Mouse (Mus musculus) bone marrow, adult 2 months (tissue): ENCODE results near the gene Rab26. TPM values are rescaled to one million over a fixed set of nuclear protein-coding genes. Genes with fewer than 3 reads are reported as not detected.

Source experiments
- H3K27ac ChIP-seq: fragments of 200-500 bp; 2 replicates; pipeline ENCODE4 v1.5.1; 2012; ENCODE audit warnings: low read depth, mild to moderate bottlenecking, control low read depth, inconsistent platforms, low read length; ENCODE audit not compliant: control insufficient read depth, poor library complexity, insufficient read depth
- H3K4me1 ChIP-seq: fragments of 200-500 bp; 2 replicates; pipeline ENCODE4 v1.6.1; 2011; ENCODE audit warnings: low read length; ENCODE audit not compliant: control insufficient read depth, insufficient read depth
- H3K4me3 ChIP-seq: fragments of 200-500 bp; replicated peaks from 2 replicates; pipeline ENCODE3; 2011; ENCODE audit warnings: mild to moderate bottlenecking, low read depth, low read length, control low read depth; ENCODE audit not compliant: control insufficient read depth
- CTCF ChIP-seq: fragments of 200-500 bp; IDR thresholded peaks from 2 replicates; pipeline ENCODE4 v1.5.1; 2011; ENCODE audit warnings: low read length, control low read depth; ENCODE audit not compliant: control insufficient read depth, insufficient read depth
- POLR2A ChIP-seq: fragments of 200-500 bp; IDR thresholded peaks from 2 replicates; pipeline ENCODE4 v1.6.1; 2011; ENCODE audit warnings: low read depth, mild to moderate bottlenecking, control low read depth, low read length, borderline replicate concordance; ENCODE audit not compliant: control insufficient read depth
- WGBS: fragments of 180-500 bp; shearing (Covaris S2); methylation state at CpG from one replicate; pipeline ENCODE4 v1.1.7; 2018; 5-methylcytosine and 5-hydroxymethylcytosine counted together
- polyA plus RNA-seq: library from polyadenylated mRNA; stranded (reverse); fragments of >200 nt; gene quantifications from 2 replicates; pipeline ENCODE4 v1.2.4, GENCODE M21; 2011; ENCODE audit warnings: low replicate concordance; ENCODE audit not compliant: missing spikeins, insufficient read depth, insufficient read length

The Rab26 gene
- polyA plus RNA-seq, 1 experiment = not detected

DNA sequence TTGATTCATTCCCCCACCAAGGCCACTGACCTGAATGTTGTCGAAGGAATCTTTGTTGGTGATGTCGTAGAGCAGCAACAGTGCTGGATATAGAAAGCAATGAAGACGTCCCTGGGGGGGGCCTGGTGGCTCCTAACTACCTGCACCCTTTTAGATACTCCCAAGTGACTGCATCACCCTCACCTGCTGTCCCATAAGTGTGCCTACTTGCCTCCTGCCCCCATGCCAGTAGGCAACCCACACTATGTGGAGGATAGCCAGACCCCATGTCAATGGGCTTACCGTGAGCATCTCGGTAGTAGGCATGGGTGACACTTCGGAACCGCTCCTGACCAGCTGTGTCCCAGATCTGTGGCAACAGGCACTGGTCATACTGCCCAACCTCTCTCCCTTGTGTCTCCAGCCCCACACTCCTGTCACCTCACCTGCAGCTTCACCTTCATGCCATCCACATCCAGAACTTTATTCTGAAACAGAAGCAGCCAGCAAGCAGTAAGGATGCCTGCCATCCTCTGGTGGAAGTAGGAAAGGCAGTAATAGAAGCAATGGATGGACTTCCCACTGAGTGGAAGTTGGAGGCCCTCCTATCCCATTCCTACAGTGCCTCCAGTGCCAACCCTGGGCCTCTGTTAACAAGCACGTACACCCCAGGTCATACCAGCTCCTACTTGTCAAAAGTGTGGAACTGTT is 3.5 kb downstream of the Rab26 start:
- Histone ChIP-seq H3K27ac (no peak overlapping the region), H3K4me3 (no peak overlapping the region), H3K4me1 (peaks cover 10% of the 10 kb centered on the region)
- WGBS = 64% methylated on average over 8 of the region's 8 CpGs
- TF ChIP-seq POLR2A (no peak), CTCF (no peak)

- Histone ChIP-seq H3K4me1 (peaks cover 10% of the 10 kb centered on the region), H3K27ac (no peak overlapping the region; the same call in 1 of the 2 replicates), H3K4me3 (no peak overlapping the region)
- TF ChIP-seq CTCF (no peak), POLR2A (0 out of 2 replicates have a peak, but pooled peaks have one; percentile 11)
- WGBS = 48% methylated on average over 5 of the region's 5 CpGs
These were observed 4.1 kb downstream of the Rab26 start for GRCm38 (mm10) chr17:24529883-24530282.

DNA sequence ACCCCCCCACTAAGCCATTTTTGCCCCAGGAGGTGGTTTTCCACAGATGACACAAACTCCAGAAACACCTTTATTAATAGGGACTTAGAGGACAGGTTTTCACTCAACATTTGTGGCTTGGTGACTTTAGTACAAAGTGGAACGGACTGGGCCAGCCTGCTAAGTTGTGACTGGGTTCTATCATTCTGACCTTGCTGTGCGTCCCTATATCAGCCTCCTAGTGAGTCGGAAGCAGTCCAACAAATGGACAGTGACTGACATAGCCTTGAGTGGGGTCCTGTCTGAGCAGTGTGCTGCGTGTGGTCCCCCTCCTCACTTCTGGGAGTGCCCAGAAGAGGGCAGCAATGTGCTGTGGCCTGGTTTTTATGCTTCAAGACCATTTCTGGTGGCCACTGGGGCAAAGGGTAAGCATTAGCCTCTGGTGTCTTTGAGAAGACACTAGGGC is 5.0 kb downstream of the Rab26 start:
- peak overlapping the region; percentile 45; the same call in 1 of the 2 replicates for H3K27ac ChIP-seq

GRCm38 (mm10) chr17:24528560-24528918 is 5.5 kb downstream of the Rab26 start:
- Histone ChIP-seq H3K27ac (peak overlapping the region; percentile 70; the same call in 1 of the 2 replicates), H3K4me3 (peak overlapping the region; percentile 82), H3K4me1 (peaks cover 10% of the 10 kb centered on the region)
- TF ChIP-seq CTCF = no peak
- TF ChIP-seq POLR2A = no peak
- 0% methylated on average over 8 of the region's 8 CpGs for WGBS

More for the DNA sequence above, 5.0 kb downstream of the Rab26 start:
- Histone ChIP-seq H3K4me1 (peaks cover 10% of the 10 kb centered on the region), H3K4me3 (peak overlapping the region; percentile 64)
- TF ChIP-seq POLR2A (no peak), CTCF (peak; percentile 84)
- WGBS = 5% methylated on average over 4 of the region's 4 CpGs

GRCm38 (mm10) chr17:24527723-24528559 is 6.1 kb downstream of the Rab26 start, which contains the start of gene Traf7:
Gene Traf7 (minus strand): TSS chr17:24527938.
- Histone ChIP-seq H3K4me1 (peaks cover 8% of the 10 kb centered on the region), H3K27ac (peak within 1 kb of the TSS; percentile 70), H3K4me3 (peak within 1 kb of the TSS; percentile 90)
- WGBS = 0% methylated on average over 40 of the region's 40 CpGs
- TF ChIP-seq POLR2A (peak; percentile 63; the same call in 1 of the 2 replicates), CTCF (no peak)

DNA sequence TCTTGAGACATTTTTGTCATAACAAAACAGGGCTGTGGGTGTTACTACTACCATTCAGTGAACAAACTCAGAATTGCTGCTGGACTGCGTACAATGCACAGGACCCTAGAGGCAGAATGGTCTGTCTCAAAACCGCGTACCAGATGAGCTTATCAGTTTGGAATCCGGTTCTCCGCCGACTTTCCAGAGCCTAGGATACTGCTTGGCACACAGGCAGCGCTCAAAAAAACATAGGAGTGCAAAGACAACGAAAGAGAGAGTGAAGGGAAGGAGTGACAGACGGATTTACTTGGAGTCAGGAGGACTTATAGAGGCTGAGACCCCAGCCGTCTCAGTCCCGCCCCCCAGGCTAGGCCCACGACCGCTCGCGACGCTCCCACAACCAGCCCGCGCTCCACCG is 6.7 kb downstream of the Rab26 start:
- WGBS = 1% methylated on average over 19 of the region's 19 CpGs

DNA sequence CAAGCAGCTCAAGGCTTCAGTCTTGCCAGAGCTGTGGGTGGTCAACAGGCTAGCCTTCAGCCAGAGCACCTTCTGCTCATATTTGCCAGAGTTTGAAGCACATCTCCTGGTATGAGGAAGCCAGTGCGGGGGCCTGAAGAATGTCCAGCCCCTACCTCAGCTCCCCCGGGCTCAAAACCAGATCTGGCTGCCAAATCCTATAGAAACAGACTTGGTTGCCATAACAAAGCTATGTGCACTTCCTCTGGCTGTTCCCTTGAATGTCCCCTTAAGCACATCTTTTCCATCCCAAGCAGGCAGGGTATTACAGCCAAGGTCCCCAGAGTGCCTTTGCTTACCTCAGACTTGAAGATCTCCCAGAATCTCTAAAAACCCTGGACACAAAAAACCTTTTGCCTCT is 9.3 kb downstream of the Rab26 start:
- TF ChIP-seq CTCF = no peak
- no peak for TF ChIP-seq POLR2A
- Histone ChIP-seq H3K4me1 (peaks cover 7% of the 10 kb centered on the region), H3K4me3 (no peak overlapping the region), H3K27ac (no peak overlapping the region)
- WGBS = 83% methylated on average over 2 of the region's 2 CpGs

More for the DNA sequence above, 6.7 kb downstream of the Rab26 start:
- TF ChIP-seq POLR2A (no peak), CTCF (no peak)
- Histone ChIP-seq H3K27ac (peak overlapping the region; percentile 66), H3K4me3 (peak overlapping the region; percentile 90), H3K4me1 (peaks cover 8% of the 10 kb centered on the region)

DNA sequence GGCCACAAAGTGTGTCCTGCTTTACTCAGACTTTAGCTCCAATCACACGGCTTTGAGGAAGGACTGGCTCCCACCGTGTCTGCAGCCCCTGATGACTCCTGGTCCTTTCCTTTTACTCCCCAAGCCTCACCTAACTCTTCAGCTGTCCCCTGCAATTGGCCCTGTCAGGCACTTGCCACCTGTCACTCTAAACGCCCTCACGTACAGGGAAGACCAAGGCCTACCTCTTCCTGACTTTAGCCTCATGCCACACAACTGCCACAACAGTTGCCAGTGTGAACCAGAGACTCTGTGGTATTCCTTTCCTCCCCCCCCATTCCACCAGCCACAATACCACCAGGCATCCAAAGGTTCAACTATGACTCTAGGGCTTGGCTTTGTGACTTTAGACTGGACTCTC is 13.6 kb downstream of the Rab26 start:
- 79% methylated on average over 4 of the region's 4 CpGs for WGBS
- TF ChIP-seq POLR2A = no peak
- TF ChIP-seq CTCF = no peak
- Histone ChIP-seq H3K27ac (no peak overlapping the region), H3K4me3 (no peak overlapping the region), H3K4me1 (no peaks in the 10 kb centered on the region)
